In genomic region chr14:55002687-55003120, GRCm38 (mm10) we compare ENCODE assay signal across 26 mouse cellular contexts. TPM values are rescaled to one million over a fixed set of nuclear protein-coding genes. Genes with fewer than 3 reads are reported as not detected.
DNase-seq lines count a peak whose midpoint lies in the region; ATAC-seq and TF ChIP-seq lines count a peak whose summit lies in the region.
"Had no signal": no experiment of that assay in that cellular context is flagged by ENCODE, and none has a peak within 500 bp of the region (broad histone marks: within the 10 kb centered on the region; RNA-seq: fewer than 3 reads in every experiment).

No protein-coding gene starts in this region.

- peak overlapping the region; percentile 44 for H3K4me2 ChIP-seq in heart, embryonic 12.5 days
- no peak overlapping the region for H3K4me2 ChIP-seq in kidney, embryonic 15.5 days
- H3K4me2 ChIP-seq in midbrain, embryonic 11.5 days, result no peak overlapping the region
- H3K4me2 ChIP-seq in midbrain, postnatal 0 days (ENCODE audit: low read depth, low read length, poor library complexity, severe bottlenecking), result no peak overlapping the region
- H3K4me2 ChIP-seq in liver, embryonic 11.5 days, result no peak overlapping the region
- H3K4me2 ChIP-seq: hindbrain, embryonic 15.5 days; intestine, embryonic 15.5 days; neural tube, embryonic 15.5 days had no signal

- no peak for DNase-seq in heart, adult 8-10 months (ENCODE audit: low spot score)
- no peak for DNase-seq in kidney, adult 8-10 months
- DNase-seq in midbrain, embryonic 11.5 days (ENCODE audit: low spot score, missing footprints), result peak; percentile 75
- no peak for DNase-seq in midbrain, postnatal 0 days (ENCODE audit: low spot score)
- no peak for DNase-seq in liver, embryonic 11.5 days (ENCODE audit: low spot score)
- DNase-seq: adrenal gland, postnatal 25 days; B cell, adult 2 months; cerebellum, adult 11-12 months; cerebellum, postnatal 14 days; forebrain, postnatal 0 days; gastrocnemius, postnatal 36 days; kidney, postnatal 14 days; liver, postnatal 0 days; midbrain, embryonic 14.5 days; spleen, adult 18-20 months; thymus, adult 18-20 months; thymus, postnatal 4 days had no signal

- TF ChIP-seq CTCF in midbrain, postnatal 0 days (IDR thresholded peaks at IDR 0.05), result no peak

- peak overlapping the region; percentile 99 for H3K27ac ChIP-seq in heart, embryonic 12.5 days (ENCODE audit: poor library complexity, severe bottlenecking)
- H3K27ac ChIP-seq in kidney, embryonic 15.5 days, result peak overlapping the region; percentile 68
- H3K27ac ChIP-seq in midbrain, embryonic 11.5 days (ENCODE audit: low read depth, low read length), result no peak overlapping the region
- no peak overlapping the region for H3K27ac ChIP-seq in midbrain, postnatal 0 days (ENCODE audit: low read depth, low read length)
- no peak overlapping the region for H3K27ac ChIP-seq in liver, embryonic 11.5 days (ENCODE audit: low read depth, low read length)
- H3K27ac ChIP-seq: hindbrain, embryonic 15.5 days; intestine, embryonic 15.5 days; layer of hippocampus, adult 2 months; neural tube, embryonic 15.5 days had no signal

- peaks cover 76% of the 10 kb centered on the region for H3K4me1 ChIP-seq in heart, embryonic 12.5 days (replicated peaks)
- H3K4me1 ChIP-seq in kidney, embryonic 15.5 days, result peaks cover 28% of the 10 kb centered on the region
- H3K4me1 ChIP-seq in midbrain, embryonic 11.5 days (ENCODE audit: control insufficient read depth, insufficient read depth, low read length), result 0 out of 2 replicates have a peak, but pooled peaks cover 8% of the 10 kb centered on the region
- no peaks in the 10 kb centered on the region for H3K4me1 ChIP-seq in midbrain, postnatal 0 days (ENCODE audit: insufficient read depth, low read length)
- peaks cover 13% of the 10 kb centered on the region for H3K4me1 ChIP-seq in liver, embryonic 11.5 days (replicated peaks; ENCODE audit: control insufficient read depth, insufficient read depth, low read length)
- H3K4me1 ChIP-seq: neural tube, embryonic 15.5 days had no signal

- H3K9me3 ChIP-seq in heart, embryonic 12.5 days (replicated peaks), result peaks cover 4% of the 10 kb centered on the region; the same call in 1 of the 2 replicates
- H3K9me3 ChIP-seq in kidney, embryonic 15.5 days (replicated peaks), result no peaks in the 10 kb centered on the region
- no peaks in the 10 kb centered on the region for H3K9me3 ChIP-seq in midbrain, embryonic 11.5 days (ENCODE audit: control insufficient read depth, low read length)
- no peaks in the 10 kb centered on the region for H3K9me3 ChIP-seq in midbrain, postnatal 0 days (ENCODE audit: low read length)
- H3K9me3 ChIP-seq in liver, embryonic 11.5 days (ENCODE audit: control insufficient read depth, low read length), result no peaks in the 10 kb centered on the region
- H3K9me3 ChIP-seq: hindbrain, embryonic 15.5 days; intestine, embryonic 15.5 days; neural tube, embryonic 15.5 days had no signal

- H3K36me3 ChIP-seq in heart, embryonic 12.5 days, result peaks cover 7% of the 10 kb centered on the region
- H3K36me3 ChIP-seq in kidney, embryonic 15.5 days, result no peaks in the 10 kb centered on the region
- H3K36me3 ChIP-seq in midbrain, embryonic 11.5 days (ENCODE audit: control insufficient read depth, insufficient read depth, low read length), result no peaks in the 10 kb centered on the region
- no peaks in the 10 kb centered on the region for H3K36me3 ChIP-seq in midbrain, postnatal 0 days (ENCODE audit: insufficient read depth, low read length)
- H3K36me3 ChIP-seq in liver, embryonic 11.5 days (ENCODE audit: control insufficient read depth, insufficient read depth, low read length), result no peaks in the 10 kb centered on the region
- H3K36me3 ChIP-seq: hindbrain, embryonic 15.5 days; intestine, embryonic 15.5 days; neural tube, embryonic 15.5 days had no signal

- peak overlapping the region; percentile 59; the same call in 1 of the 2 replicates for H3K9ac ChIP-seq in heart, embryonic 12.5 days
- no peak overlapping the region for H3K9ac ChIP-seq in kidney, embryonic 15.5 days
- no peak overlapping the region for H3K9ac ChIP-seq in midbrain, embryonic 11.5 days (ENCODE audit: low read length)
- H3K9ac ChIP-seq in midbrain, postnatal 0 days (replicated peaks; ENCODE audit: low read length, poor library complexity, severe bottlenecking), result no peak overlapping the region
- no peak overlapping the region for H3K9ac ChIP-seq in liver, embryonic 11.5 days (ENCODE audit: low read depth, low read length)
- H3K9ac ChIP-seq: forebrain, postnatal 0 days; hindbrain, embryonic 15.5 days; intestine, embryonic 15.5 days; liver, postnatal 0 days; neural tube, embryonic 15.5 days had no signal

- 29% methylated on average over 7 of the region's 7 CpGs for WGBS in heart, embryonic 12.5 days
- 56% methylated on average over 7 of the region's 7 CpGs for WGBS in kidney, embryonic 15.5 days
- WGBS in midbrain, embryonic 11.5 days, result 71% methylated on average over 7 of the region's 7 CpGs
- 72% methylated on average over 7 of the region's 7 CpGs for WGBS in midbrain, postnatal 0 days
- WGBS in liver, embryonic 11.5 days, result 45% methylated on average over 7 of the region's 7 CpGs

- 0 out of 2 replicates have a peak overlapping the region, but pooled peaks have one; percentile 0 for H3K4me3 ChIP-seq in heart, embryonic 12.5 days
- no peak overlapping the region for H3K4me3 ChIP-seq in kidney, embryonic 15.5 days (replicated peaks)
- no peak overlapping the region for H3K4me3 ChIP-seq in midbrain, embryonic 11.5 days (ENCODE audit: low read depth, low read length)
- no peak overlapping the region for H3K4me3 ChIP-seq in midbrain, postnatal 0 days (ENCODE audit: low read depth, low read length)
- H3K4me3 ChIP-seq in liver, embryonic 11.5 days (ENCODE audit: low read depth, low read length), result no peak overlapping the region
- H3K4me3 ChIP-seq: hindbrain, embryonic 15.5 days; intestine, embryonic 15.5 days; layer of hippocampus, adult 2 months; neural tube, embryonic 15.5 days had no signal

- no peak for ATAC-seq in heart, embryonic 12.5 days (ENCODE audit: insufficient number of reproducible peaks, low FRiP score)
- no peak for ATAC-seq in kidney, embryonic 15.5 days (replicated peaks; ENCODE audit: low FRiP score)
- no peak for ATAC-seq in midbrain, embryonic 11.5 days (ENCODE audit: low FRiP score)
- no peak for ATAC-seq in midbrain, postnatal 0 days (ENCODE audit: low FRiP score)
- ATAC-seq in liver, embryonic 11.5 days (replicated peaks; ENCODE audit: low FRiP score), result no peak
- ATAC-seq: forebrain, postnatal 0 days; intestine, embryonic 15.5 days; liver, postnatal 0 days had no signal

- peaks cover 11% of the 10 kb centered on the region; the same call in 1 of the 2 replicates for H3K27me3 ChIP-seq in heart, embryonic 12.5 days (replicated peaks)
- H3K27me3 ChIP-seq in kidney, embryonic 15.5 days, result no peaks in the 10 kb centered on the region
- H3K27me3 ChIP-seq in midbrain, embryonic 11.5 days (ENCODE audit: control insufficient read depth, insufficient read depth, low read length), result no peaks in the 10 kb centered on the region
- H3K27me3 ChIP-seq in midbrain, postnatal 0 days (ENCODE audit: insufficient read depth, low read length), result no peaks in the 10 kb centered on the region
- 0 out of 2 replicates have a peak, but pooled peaks cover 2% of the 10 kb centered on the region for H3K27me3 ChIP-seq in liver, embryonic 11.5 days (replicated peaks; ENCODE audit: control insufficient read depth, insufficient read depth, low read length)
- H3K27me3 ChIP-seq: hindbrain, embryonic 15.5 days; intestine, embryonic 15.5 days; neural tube, embryonic 15.5 days had no signal

RNA-seq across cellular contexts. Expression of gene Myh7, which starts 8.3 kb away (rescaled TPM):
- 5,583 and 5,934 TPM in 2 replicates for polyA plus RNA-seq in heart, embryonic 12.5 days (2016; fragmentation: Nextera tagmentation; extraction: Ambion mirVana)
- total RNA-seq in heart, adult 8-10 months (2022), result 1,000 to 10,000 TPM; 1,453 to 2,519 (median 2,136) TPM
- 4.4 and 6.3 TPM in 2 replicates for polyA plus RNA-seq in kidney, embryonic 15.5 days (2015; fragmentation: Nextera tagmentation; extraction: Ambion mirVana)
- polyA plus RNA-seq in midbrain, embryonic 11.5 days (2014; fragmentation: Nextera tagmentation; extraction: Ambion mirVana), result 0.52 and 1.1 TPM in 2 replicates
- 1.8 and 3.2 TPM in 2 replicates for total RNA-seq in midbrain, postnatal 0 days (2014; rRNA removed)
- polyA plus RNA-seq in midbrain, postnatal 0 days (2015; fragmentation: Nextera tagmentation; extraction: Ambion mirVana), result 9.6 and 10.3 TPM in 2 replicates
- polyA plus RNA-seq in liver, embryonic 11.5 days (2014; fragmentation: Nextera tagmentation; extraction: Ambion mirVana), result 2.7 and 9.7 TPM in 2 replicates
- total RNA-seq: adrenal gland, postnatal 25 days; megakaryocyte, adult 5-6 weeks had no signal

RNA-seq across cellular contexts. Expression of gene Ngdn, which starts 12.6 kb away (rescaled TPM):
- polyA plus RNA-seq in heart, embryonic 12.5 days (2016; fragmentation: Nextera tagmentation; extraction: Ambion mirVana), result 55.7 and 60.8 TPM in 2 replicates
- total RNA-seq in heart, adult 8-10 months (2022), result 10 to 100 TPM; 22.3 to 31.5 (median 25.9) TPM
- polyA plus RNA-seq in kidney, embryonic 15.5 days (2015; fragmentation: Nextera tagmentation; extraction: Ambion mirVana), result 79.5 and 85.4 TPM in 2 replicates
- 85.0 and 85.9 TPM in 2 replicates for polyA plus RNA-seq in midbrain, embryonic 11.5 days (2014; fragmentation: Nextera tagmentation; extraction: Ambion mirVana)
- 20.9 and 29.6 TPM in 2 replicates for total RNA-seq in midbrain, postnatal 0 days (2014; rRNA removed)
- 44.3 and 48.1 TPM in 2 replicates for polyA plus RNA-seq in midbrain, postnatal 0 days (2015; fragmentation: Nextera tagmentation; extraction: Ambion mirVana)
- polyA plus RNA-seq in liver, embryonic 11.5 days (2014; fragmentation: Nextera tagmentation; extraction: Ambion mirVana), result 87.0 and 95.6 TPM in 2 replicates

RNA-seq across cellular contexts. Expression of gene Gm17428, which starts 26.0 kb away (rescaled TPM):
- polyA plus RNA-seq in heart, embryonic 12.5 days (2016; fragmentation: Nextera tagmentation; extraction: Ambion mirVana), result not detected in 2 replicates
- total RNA-seq in heart, adult 8-10 months (2022), result not detected
- not detected in 2 replicates for polyA plus RNA-seq in kidney, embryonic 15.5 days (2015; fragmentation: Nextera tagmentation; extraction: Ambion mirVana)
- not detected in 2 replicates for polyA plus RNA-seq in midbrain, embryonic 11.5 days (2014; fragmentation: Nextera tagmentation; extraction: Ambion mirVana)
- not detected in 2 replicates for total RNA-seq in midbrain, postnatal 0 days (2014; rRNA removed)
- not detected in 2 replicates for polyA plus RNA-seq in midbrain, postnatal 0 days (2015; fragmentation: Nextera tagmentation; extraction: Ambion mirVana)
- not detected in 2 replicates for polyA plus RNA-seq in liver, embryonic 11.5 days (2014; fragmentation: Nextera tagmentation; extraction: Ambion mirVana)
- total RNA-seq: adrenal gland, postnatal 25 days; forebrain, postnatal 0 days; gastrocnemius, postnatal 36 days; layer of hippocampus, adult 2 months; left cerebral cortex, postnatal 25 days; megakaryocyte, adult 5-6 weeks had no signal
- polyA plus RNA-seq: embryonic facial prominence, embryonic 14.5 days; forebrain, postnatal 0 days; hindbrain, embryonic 15.5 days; intestine, embryonic 15.5 days; liver, postnatal 0 days; midbrain, embryonic 14.5 days; neural tube, embryonic 15.5 days had no signal

RNA-seq across cellular contexts. Expression of gene Myh6, which starts 36.0 kb away (rescaled TPM):
- 2,737 and 2,858 TPM in 2 replicates for polyA plus RNA-seq in heart, embryonic 12.5 days (2016; fragmentation: Nextera tagmentation; extraction: Ambion mirVana)
- total RNA-seq in heart, adult 8-10 months (2022), result over 10,000 TPM; 18,156 to 23,973 (median 22,335) TPM
- 1.6 TPM in 2 replicates for polyA plus RNA-seq in kidney, embryonic 15.5 days (2015; fragmentation: Nextera tagmentation; extraction: Ambion mirVana)
- 0.51 TPM in 1 of 2 replicates, not detected in the other for polyA plus RNA-seq in midbrain, embryonic 11.5 days (2014; fragmentation: Nextera tagmentation; extraction: Ambion mirVana)
- total RNA-seq in midbrain, postnatal 0 days (2014; rRNA removed), result 0.24 and 0.33 TPM in 2 replicates
- polyA plus RNA-seq in midbrain, postnatal 0 days (2015; fragmentation: Nextera tagmentation; extraction: Ambion mirVana), result 2.1 and 2.5 TPM in 2 replicates
- 14.5 and 43.0 TPM in 2 replicates for polyA plus RNA-seq in liver, embryonic 11.5 days (2014; fragmentation: Nextera tagmentation; extraction: Ambion mirVana)
- total RNA-seq: adrenal gland, postnatal 25 days; megakaryocyte, adult 5-6 weeks had no signal

Comparison
In these comparisons a context has a peak if more than half of its experiments do, and no peak if none do; other contexts are left out.
1. H3K27ac ChIP-seq: peak in heart, embryonic 12.5 days (single experiment) and kidney, embryonic 15.5 days (single experiment); none in midbrain, embryonic 11.5 days (single experiment), midbrain, postnatal 0 days (single experiment) and liver, embryonic 11.5 days (single experiment).
2. RNA of gene Myh7, which starts 8.3 kb away (polyA plus RNA-seq): 5,583 to 5,934 TPM in heart, embryonic 12.5 days; 2.7 to 9.7 TPM in liver, embryonic 11.5 days, 9.6 to 10.3 TPM in midbrain, postnatal 0 days, 4.4 to 6.3 TPM in kidney, embryonic 15.5 days and 0.52 to 1.1 TPM in midbrain, embryonic 11.5 days; every median in the first group is over 100 times any median in the second.